Mouse (Mus musculus) MEL (cell line): Measurements from ENCODE around the gene Nudt17. TPM values are rescaled to one million over a fixed set of nuclear protein-coding genes. Genes with fewer than 3 reads are reported as not detected.

ENCODE experiments used
- DNase-seq: peaks from one replicate; pipeline ENCODE4 v3.0.0; 2011; ENCODE audit warnings: low read depth, low spot score
- H3K27ac ChIP-seq: 2 replicates; pipeline ENCODE4 v1.5.1; 2012; ENCODE audit warnings: low read depth, mild to moderate bottlenecking, control low read depth, low read length, moderate library complexity; ENCODE audit not compliant: control insufficient read depth
- H3K27me3 ChIP-seq, 2 experiments: fragments of 150-350 bp in 1 of 2; sonication (generic) in 1 of 2; 2 replicates each; pipeline ENCODE4 v1.6.1; 2012; ENCODE audit warnings: low read length in 2 of 2, mild to moderate bottlenecking in 2 of 2, improper control_type of control experiment in 1 of 2, moderate library complexity in 1 of 2; ENCODE audit not compliant: insufficient read depth in 2 of 2, control insufficient read depth in 1 of 2
- H3K36me3 ChIP-seq, 2 experiments: 2 replicates each; pipeline ENCODE4 v1.6.1; 2012 to 2014; ENCODE audit warnings: low read length in 2 of 2, improper control_type of control experiment in 1 of 2, inconsistent platforms in 1 of 2, mild to moderate bottlenecking in 1 of 2; ENCODE audit not compliant: insufficient read depth in 2 of 2, control insufficient read depth in 1 of 2
- H3K4me1 ChIP-seq, 2 experiments: fragments of 150-350 bp in 1 of 2; sonication (generic) in 1 of 2; 2 replicates each; pipeline ENCODE4 v1.6.1; 2012; ENCODE audit warnings: low read length in 2 of 2, improper control_type of control experiment in 1 of 2, mild to moderate bottlenecking in 1 of 2; ENCODE audit not compliant: insufficient read depth in 2 of 2, control insufficient read depth in 1 of 2
- H3K4me3 ChIP-seq, 2 experiments: fragments of 150-350 bp in 1 of 2; sonication (generic) in 1 of 2; 2 replicates each; pipeline ENCODE4 v1.5.1; 2012; ENCODE audit warnings: low read depth in 2 of 2, low read length in 2 of 2, mild to moderate bottlenecking in 2 of 2, moderate library complexity in 2 of 2, control low read depth in 1 of 2, improper control_type of control experiment in 1 of 2; ENCODE audit not compliant: control insufficient read depth in 1 of 2, insufficient read depth in 1 of 2
- H3K79me2 ChIP-seq: 2 replicates; pipeline ENCODE4 v1.6.1; 2012; ENCODE audit warnings: mild to moderate bottlenecking, low read length, moderate library complexity; ENCODE audit not compliant: control insufficient read depth, poor library complexity, insufficient read depth
- H3K9ac ChIP-seq: 2 replicates; pipeline ENCODE4 v1.6.1; 2012; ENCODE audit warnings: low read depth, mild to moderate bottlenecking, control low read depth, low read length, moderate library complexity; ENCODE audit not compliant: control insufficient read depth, poor library complexity, severe bottlenecking
- H3K9me3 ChIP-seq: fragments of 150-350 bp; sonication (generic); replicated peaks from 2 replicates; pipeline ENCODE4 v1.6.1; 2012; ENCODE audit warnings: mild to moderate bottlenecking, low read length, improper control_type of control experiment, moderate library complexity; ENCODE audit not compliant: insufficient read depth
- BHLHE40 ChIP-seq: IDR thresholded peaks from 2 replicates; pipeline ENCODE4 v1.6.1; 2012; ENCODE audit warnings: low read depth, mild to moderate bottlenecking, inconsistent platforms, low read length, improper control_type of control experiment, borderline replicate concordance
- CTCF ChIP-seq, 3 experiments: IDR thresholded peaks in 2 of 3; conservative IDR thresholded peaks in 1 of 3; 2 replicates each; pipeline ENCODE4 v1.5.1; 2011 to 2012; ENCODE audit warnings: low read length in 3 of 3, low read depth in 2 of 3, mild to moderate bottlenecking in 2 of 3, improper control_type of control experiment in 1 of 3, inconsistent platforms in 1 of 3, mixed read lengths in 1 of 3, moderate library complexity in 1 of 3; ENCODE audit not compliant: control insufficient read depth in 1 of 3, insufficient read depth in 1 of 3, poor library complexity in 1 of 3, severe bottlenecking in 1 of 3
- EP300 ChIP-seq, 2 experiments: IDR thresholded peaks; 2 replicates each; pipeline ENCODE4 v1.6.1; 2011; ENCODE audit warnings: improper control_type of control experiment in 2 of 2, low read length in 2 of 2, low read depth in 1 of 2, mild to moderate bottlenecking in 1 of 2
- ETS1 ChIP-seq: IDR thresholded peaks from 2 replicates; pipeline ENCODE4 v1.6.1; 2012; ENCODE audit warnings: low read depth, mild to moderate bottlenecking, inconsistent platforms, low read length, improper control_type of control experiment, moderate library complexity
- GATA1 ChIP-seq: IDR thresholded peaks from 2 replicates; pipeline ENCODE4 v1.6.1; 2011; ENCODE audit warnings: low read depth, low read length, improper control_type of control experiment
- JUND ChIP-seq: IDR thresholded peaks from 2 replicates; pipeline ENCODE4 v1.6.1; 2011; ENCODE audit warnings: low read depth, mild to moderate bottlenecking, improper control_type of control experiment, low read length
- KAT2A ChIP-seq: conservative IDR thresholded peaks from 2 replicates; pipeline ENCODE4 v1.6.1; 2012; ENCODE audit warnings: low read depth, low read length, improper control_type of control experiment, inconsistent platforms
- MAFK ChIP-seq: IDR thresholded peaks from 2 replicates; pipeline ENCODE4 v1.6.1; 2011; ENCODE audit warnings: low read depth, mild to moderate bottlenecking, low read length, improper control_type of control experiment, borderline replicate concordance
- MYB ChIP-seq: IDR thresholded peaks from 2 replicates; pipeline ENCODE4 v1.6.1; 2011; ENCODE audit warnings: mild to moderate bottlenecking, low read depth, low read length, improper control_type of control experiment
- POLR2AphosphoS2 ChIP-seq: IDR thresholded peaks from 2 replicates; pipeline ENCODE4 v1.6.1; 2011; ENCODE audit warnings: low read length, improper control_type of control experiment
- TBP ChIP-seq: IDR thresholded peaks from 2 replicates; pipeline ENCODE4 v1.8.0; 2011; ENCODE audit warnings: low read depth, low read length, improper control_type of control experiment
- TCF12 ChIP-seq: IDR thresholded peaks from 2 replicates; pipeline ENCODE4 v1.6.1; 2014; ENCODE audit warnings: low read depth, mild to moderate bottlenecking, inconsistent platforms, low read length, improper control_type of control experiment, moderate library complexity
- USF1 ChIP-seq: IDR thresholded peaks from 2 replicates; pipeline ENCODE4 v1.6.1; 2014; ENCODE audit warnings: low read depth, mild to moderate bottlenecking, inconsistent platforms, low read length, improper control_type of control experiment, moderate library complexity
- USF2 ChIP-seq, 2 experiments: IDR thresholded peaks; 2 replicates each; pipeline ENCODE4 v1.6.1; 2011 to 2012; ENCODE audit warnings: improper control_type of control experiment in 2 of 2, low read length in 2 of 2, borderline replicate concordance in 1 of 2, inconsistent platforms in 1 of 2, low read depth in 1 of 2, mild to moderate bottlenecking in 1 of 2; ENCODE audit not compliant: insufficient read depth in 1 of 2
- ZKSCAN1 ChIP-seq: IDR thresholded peaks from 2 replicates; pipeline ENCODE4 v1.6.1; 2012; ENCODE audit warnings: low read depth, mild to moderate bottlenecking, inconsistent platforms, low read length, improper control_type of control experiment, moderate library complexity
- polyA plus RNA-seq, 2 experiments: library from polyadenylated mRNA; stranded (reverse) in 1 of 2; unstranded in 1 of 2; fragments of >175 nt in 1 of 2; fragments of >200 nt in 1 of 2; gene quantifications; 2 replicates each; pipeline versions ENCODE4 v1.2.1 to v1.2.4; 2012; ENCODE audit warnings: low replicate concordance in 2 of 2, low read depth in 1 of 2; ENCODE audit not compliant: insufficient read length in 2 of 2, insufficient read depth in 1 of 2, missing spikeins in 1 of 2
- total RNA-seq: library from RNA; depleted of rRNA; stranded (reverse); fragments of 300-350 nt; gene quantifications from 2 replicates; pipeline ENCODE4 v1.2.3, GENCODE M21; 2012

Nudt17 gene
- total and polyA plus RNA-seq, 3 experiments, result 2.7 to 6.5 TPM; not detected in 1

GRCm38 (mm10) chr3:96714286-96714685 is 5.9 kb upstream of the Nudt17 start:
- H3K9me3 ChIP-seq, result no peaks in the 10 kb centered on the region
- no peak overlapping the region for H3K9ac ChIP-seq
- H3K36me3 ChIP-seq, result peaks cover 12 to 27% of the 10 kb centered on the region in 2 experiments
- DNase-seq, result no peak
- no peak overlapping the region for H3K27ac ChIP-seq
- H3K4me3 ChIP-seq, result no peak overlapping the region
- peaks cover 4 to 6% of the 10 kb centered on the region in 2 experiments for H3K4me1 ChIP-seq
- TF ChIP-seq USF1 (peak; percentile 51; the same call in 1 of the 2 replicates), EP300 (IDR thresholded peaks at IDR 0.05; ENCODE audit: low read depth in 1 of 2, low read length in 2 of 2) (no peak), MAFK (no peak), KAT2A (no peak), USF2 (IDR thresholded peaks at IDR 0.05; ENCODE audit: borderline replicate concordance in 1 of 2, insufficient read depth in 1 of 2, low read depth in 1 of 2, low read length in 2 of 2) (no peak), MYB (no peak), JUND (no peak), TCF12 (no peak)
- TF ChIP-seq, all 39 proteins: peak for 1
- Histone ChIP-seq H3K27me3 (no peaks in the 10 kb centered on the region), H3K79me2 (no peaks in the 10 kb centered on the region)

- peaks cover 3 to 5% of the 10 kb centered on the region in 2 experiments; a peak in 3 of 4 replicates for H3K36me3 ChIP-seq
- no peak for DNase-seq
- no peak overlapping the region for H3K27ac ChIP-seq
- H3K4me3 ChIP-seq, result peak overlapping the region; percentile 62 to 71; a peak in 3 of 4 replicates
- no peaks in the 10 kb centered on the region; the same call in 1 of the 2 replicates for H3K79me2 ChIP-seq
- TF ChIP-seq GATA1, result peak; percentile 89
- no peak; a peak in 1 of 6 replicates for TF ChIP-seq CTCF (IDR thresholded peaks at IDR 0.05 in 2 of 3, conservative IDR thresholded peaks at IDR 0.05 in 1 of 3; ENCODE audit: control insufficient read depth in 1 of 3, insufficient read depth in 1 of 3, low read depth in 2 of 3, low read length in 3 of 3, poor library complexity in 1 of 3, severe bottlenecking in 1 of 3)
- TF ChIP-seq TBP, result peak; percentile 41; the same call in 1 of the 2 replicates
- TF ChIP-seq ZKSCAN1, result no peak
- H3K9ac ChIP-seq, result peak overlapping the region; percentile 77
- no peaks in the 10 kb centered on the region for H3K27me3 ChIP-seq
- H3K4me1 ChIP-seq, result peaks cover 0 to 12% of the 10 kb centered on the region in 2 experiments; a peak in 2 of 4 replicates
- H3K9me3 ChIP-seq, result no peaks in the 10 kb centered on the region
Observed at GRCm38 (mm10) chr3:96708684-96709064, 312 bp upstream of the Nudt17 start.

GRCm38 (mm10) chr3:96706984-96707383 is 1.4 kb downstream of the Nudt17 start:
- H3K27ac ChIP-seq, result no peak overlapping the region
- peaks cover 3% of the 10 kb centered on the region in 2 experiments; a peak in 3 of 4 replicates for H3K36me3 ChIP-seq
- H3K9ac ChIP-seq, result no peak overlapping the region

More at GRCm38 (mm10) chr3:96706984-96707383, 1.4 kb downstream of the Nudt17 start:
- Histone ChIP-seq H3K27me3 (no peaks in the 10 kb centered on the region), H3K4me1 (peaks cover 0 to 12% of the 10 kb centered on the region in 2 experiments; a peak in 2 of 4 replicates), H3K79me2 (no peaks in the 10 kb centered on the region; the same call in 1 of the 2 replicates), H3K9me3 (no peaks in the 10 kb centered on the region), H3K4me3 (no peak overlapping the region)
- peak; percentile 29; the same call in 1 of the 2 replicates for TF ChIP-seq POLR2AphosphoS2
- no peak for TF ChIP-seq ETS1
- no peak for TF ChIP-seq TBP
- no peak for TF ChIP-seq USF1
- no peak for TF ChIP-seq BHLHE40
- DNase-seq, result no peak
